Mouse (Mus musculus): ENCODE results near the gene Mrpl54. TPM values are rescaled to one million over a fixed set of nuclear protein-coding genes. Genes with fewer than 3 reads are reported as not detected.
A peak's percentile ranks its signal among the peaks of the same experiment; 100 is the strongest.
"Not testable (repeated sequence)": the region's sequence is repeated elsewhere in the genome, so short reads cannot be mapped to it uniquely, and the experiment has no call there.

Mrpl54 gene
- polyA plus RNA-seq, 1 experiment from 2014 or later: 249 TPM

GRCm38 (mm10) chr10:81221402-81222015 lies 45.2 kb downstream of the Mrpl54 start:
- Histone ChIP-seq H3K4me2 (ENCODE audit: low read depth, low read length) (no peak overlapping the region; the same call in 1 of the 2 replicates), H3K36me3 (ENCODE audit: control insufficient read depth, insufficient read depth, low read length) (no peaks in the 10 kb centered on the region), H3K9ac (ENCODE audit: low read depth, low read length) (0 out of 2 replicates have a peak overlapping the region, but pooled peaks have one; percentile 3), H3K4me3 (ENCODE audit: low read length) (no peak overlapping the region), H3K27ac (ENCODE audit: low read length) (peak overlapping the region; percentile 80), H3K4me1 (ENCODE audit: control insufficient read depth, insufficient read depth, low read length) (no peaks in the 10 kb centered on the region; the same call in 1 of the 2 replicates), H3K9me3 (ENCODE audit: control insufficient read depth, low read length) (no peaks in the 10 kb centered on the region), H3K27me3 (replicated peaks; ENCODE audit: control insufficient read depth, insufficient read depth, low read length) (no peaks in the 10 kb centered on the region)
- ATAC-seq: peak; percentile 88
- 77% methylated on average over 5 of the region's 5 CpGs for WGBS

GRCm38 (mm10) chr10:81217964-81218363 lies 48.8 kb downstream of the Mrpl54 start:
- H3K4me3 ChIP-seq (ENCODE audit: low read length): no peak overlapping the region
- no peak overlapping the region for H3K27ac ChIP-seq (ENCODE audit: low read length)
- ATAC-seq: peak; percentile 55
- no peaks in the 10 kb centered on the region for H3K36me3 ChIP-seq (ENCODE audit: control insufficient read depth, insufficient read depth, low read length)
- no peak overlapping the region for H3K9ac ChIP-seq (ENCODE audit: low read depth, low read length)
- no peaks in the 10 kb centered on the region for H3K9me3 ChIP-seq (ENCODE audit: control insufficient read depth, low read length)
- no peak overlapping the region for H3K4me2 ChIP-seq (ENCODE audit: low read depth, low read length)
- 27% methylated on average over 7 of the region's 7 CpGs for WGBS
- H3K4me1 ChIP-seq (ENCODE audit: control insufficient read depth, insufficient read depth, low read length): no peaks in the 10 kb centered on the region; the same call in 1 of the 2 replicates
- H3K27me3 ChIP-seq (replicated peaks; ENCODE audit: control insufficient read depth, insufficient read depth, low read length): no peaks in the 10 kb centered on the region

- not testable (repeated sequence) for H3K9ac ChIP-seq (ENCODE audit: low read depth, low read length)
These were observed 49.5 kb downstream of the Mrpl54 start for GRCm38 (mm10) chr10:81217267-81217666.

GRCm38 (mm10) chr10:81216810-81217209 lies 49.9 kb downstream of the Mrpl54 start:
- no peak overlapping the region for H3K9ac ChIP-seq (ENCODE audit: low read depth, low read length)
- 86% methylated on average over 6 of the region's 6 CpGs for WGBS
- H3K4me1 ChIP-seq (ENCODE audit: control insufficient read depth, insufficient read depth, low read length): no peaks in the 10 kb centered on the region; the same call in 1 of the 2 replicates
- no peaks in the 10 kb centered on the region for H3K9me3 ChIP-seq (ENCODE audit: control insufficient read depth, low read length)
- ATAC-seq: no peak
- no peak overlapping the region for H3K27ac ChIP-seq (ENCODE audit: low read length)
- no peaks in the 10 kb centered on the region for H3K36me3 ChIP-seq (ENCODE audit: control insufficient read depth, insufficient read depth, low read length)
- no peak overlapping the region for H3K4me3 ChIP-seq (ENCODE audit: low read length)
- H3K4me2 ChIP-seq (ENCODE audit: low read depth, low read length): no peak overlapping the region
- H3K27me3 ChIP-seq (replicated peaks; ENCODE audit: control insufficient read depth, insufficient read depth, low read length): no peaks in the 10 kb centered on the region

More at GRCm38 (mm10) chr10:81217267-81217666, 49.5 kb downstream of the Mrpl54 start:
- H3K4me1 ChIP-seq (ENCODE audit: control insufficient read depth, insufficient read depth, low read length); H3K4me2 ChIP-seq (ENCODE audit: low read depth, low read length); H3K27me3 ChIP-seq (replicated peaks; ENCODE audit: control insufficient read depth, insufficient read depth, low read length); H3K36me3 ChIP-seq (ENCODE audit: control insufficient read depth, insufficient read depth, low read length); H3K4me3 ChIP-seq (ENCODE audit: low read length); ATAC-seq; H3K9me3 ChIP-seq (ENCODE audit: control insufficient read depth, low read length); H3K27ac ChIP-seq (ENCODE audit: low read length): not testable (repeated sequence)
- WGBS: 26% methylated on average over 1 of the region's 1 CpGs

- H3K4me1 ChIP-seq (ENCODE audit: control insufficient read depth, insufficient read depth, low read length): no peaks in the 10 kb centered on the region
- no peaks in the 10 kb centered on the region for H3K36me3 ChIP-seq (ENCODE audit: control insufficient read depth, insufficient read depth, low read length)
- no peak for ATAC-seq
- no peak overlapping the region for H3K4me3 ChIP-seq (ENCODE audit: low read length)
- H3K9me3 ChIP-seq (ENCODE audit: control insufficient read depth, low read length): no peaks in the 10 kb centered on the region
- no peak overlapping the region for H3K27ac ChIP-seq (ENCODE audit: low read length)
- H3K4me2 ChIP-seq (ENCODE audit: low read depth, low read length): no peak overlapping the region
- 88% methylated on average over 6 of the region's 6 CpGs for WGBS
- no peak overlapping the region for H3K9ac ChIP-seq (ENCODE audit: low read depth, low read length)
- H3K27me3 ChIP-seq (replicated peaks; ENCODE audit: control insufficient read depth, insufficient read depth, low read length): no peaks in the 10 kb centered on the region
These were observed 50.5 kb downstream of the Mrpl54 start for GRCm38 (mm10) chr10:81216260-81216659.

Small RNA genes within 50 kb of the gene (microRNA-seq; reads per million reads assigned to microRNA genes)
- gene Mir3057: 10.2 reads per million, percentile 22 among the genes with 10 or more reads in this experiment

Other genes with a start within 250 kb of the Mrpl54 start
- gene Diras1, start 241.3 kb downstream of the Mrpl54 start, polyA plus RNA-seq (2015; fragmentation: Nextera tagmentation; extraction: Ambion mirVana): 0.61 and 0.92 TPM in 2 replicates
- 18.1 and 18.9 TPM in 2 replicates for gene Slc39a3, start 229.5 kb downstream of the Mrpl54 start, polyA plus RNA-seq (2015; fragmentation: Nextera tagmentation; extraction: Ambion mirVana)
- 204 TPM in 2 replicates for gene Sgta, start 206.8 kb downstream of the Mrpl54 start, polyA plus RNA-seq (2015; fragmentation: Nextera tagmentation; extraction: Ambion mirVana)
- gene Thop1, start 196.9 kb downstream of the Mrpl54 start, polyA plus RNA-seq (2015; fragmentation: Nextera tagmentation; extraction: Ambion mirVana): 48.7 and 53.8 TPM in 2 replicates
- gene Creb3l3, start 168.1 kb downstream of the Mrpl54 start, polyA plus RNA-seq (2015; fragmentation: Nextera tagmentation; extraction: Ambion mirVana): 123 and 180 TPM in 2 replicates
- 214 and 225 TPM in 2 replicates for gene Map2k2, start 161.0 kb downstream of the Mrpl54 start, polyA plus RNA-seq (2015; fragmentation: Nextera tagmentation; extraction: Ambion mirVana)
- gene Zbtb7a, start 131.7 kb downstream of the Mrpl54 start, polyA plus RNA-seq (2015; fragmentation: Nextera tagmentation; extraction: Ambion mirVana): 46.2 and 47.4 TPM in 2 replicates
- 52.5 and 54.4 TPM in 2 replicates for gene Pias4, start 99.0 kb downstream of the Mrpl54 start, polyA plus RNA-seq (2015; fragmentation: Nextera tagmentation; extraction: Ambion mirVana)
- 526 and 531 TPM in 2 replicates for gene Eef2, start 90.3 kb downstream of the Mrpl54 start, polyA plus RNA-seq (2015; fragmentation: Nextera tagmentation; extraction: Ambion mirVana)
- gene Dapk3, start 83.9 kb downstream of the Mrpl54 start, polyA plus RNA-seq (2015; fragmentation: Nextera tagmentation; extraction: Ambion mirVana): 15.4 and 47.6 TPM in 2 replicates
- not detected in 2 replicates for gene 4930442H23Rik, start 83.1 kb downstream of the Mrpl54 start, polyA plus RNA-seq (2015; fragmentation: Nextera tagmentation; extraction: Ambion mirVana)
- 0.17 TPM in 1 of 2 replicates, not detected in the other for gene Nmrk2, start 64.9 kb downstream of the Mrpl54 start, polyA plus RNA-seq (2015; fragmentation: Nextera tagmentation; extraction: Ambion mirVana)
- 1.4 and 1.5 TPM in 2 replicates for gene Atcay, start 36.1 kb downstream of the Mrpl54 start, polyA plus RNA-seq (2015; fragmentation: Nextera tagmentation; extraction: Ambion mirVana)
- gene Zfr2, start 33.8 kb downstream of the Mrpl54 start, polyA plus RNA-seq (2015; fragmentation: Nextera tagmentation; extraction: Ambion mirVana): 7.1 and 8.0 TPM in 2 replicates
- 2.0 and 2.3 TPM in 2 replicates for gene Matk, start 14.0 kb downstream of the Mrpl54 start, polyA plus RNA-seq (2015; fragmentation: Nextera tagmentation; extraction: Ambion mirVana)
- 72.2 and 83.1 TPM in 2 replicates for gene Apba3, start within 50 bp of the Mrpl54 start, polyA plus RNA-seq (2015; fragmentation: Nextera tagmentation; extraction: Ambion mirVana)
- gene Tjp3, start 24.6 kb upstream of the Mrpl54 start, polyA plus RNA-seq (2015; fragmentation: Nextera tagmentation; extraction: Ambion mirVana): 53.2 and 56.6 TPM in 2 replicates
- gene Pip5k1c, start 26.0 kb upstream of the Mrpl54 start, polyA plus RNA-seq (2015; fragmentation: Nextera tagmentation; extraction: Ambion mirVana): 35.4 and 40.5 TPM in 2 replicates
- 28.7 and 29.0 TPM in 2 replicates for gene Cactin, start 54.2 kb upstream of the Mrpl54 start, polyA plus RNA-seq (2015; fragmentation: Nextera tagmentation; extraction: Ambion mirVana)
- 21.2 and 21.3 TPM in 2 replicates for gene Tbxa2r, start 61.8 kb upstream of the Mrpl54 start, polyA plus RNA-seq (2015; fragmentation: Nextera tagmentation; extraction: Ambion mirVana)
- gene Gipc3, start 76.3 kb upstream of the Mrpl54 start, polyA plus RNA-seq (2015; fragmentation: Nextera tagmentation; extraction: Ambion mirVana): 0.06 and 0.12 TPM in 2 replicates
- gene Hmg20b, start 83.5 kb upstream of the Mrpl54 start, polyA plus RNA-seq (2015; fragmentation: Nextera tagmentation; extraction: Ambion mirVana): 69.0 and 71.4 TPM in 2 replicates
- 21.6 and 32.4 TPM in 2 replicates for gene Mfsd12, start 90.6 kb upstream of the Mrpl54 start, polyA plus RNA-seq (2015; fragmentation: Nextera tagmentation; extraction: Ambion mirVana)
- gene 4930404N11Rik, start 98.9 kb upstream of the Mrpl54 start, polyA plus RNA-seq (2015; fragmentation: Nextera tagmentation; extraction: Ambion mirVana): 1.4 and 2.7 TPM in 2 replicates
- gene Fzr1, start 111.6 kb upstream of the Mrpl54 start, polyA plus RNA-seq (2015; fragmentation: Nextera tagmentation; extraction: Ambion mirVana): 73.2 and 78.7 TPM in 2 replicates
- gene Dohh, start 117.5 kb upstream of the Mrpl54 start, polyA plus RNA-seq (2015; fragmentation: Nextera tagmentation; extraction: Ambion mirVana): 102 and 109 TPM in 2 replicates
- gene Gm48551, start 117.5 kb upstream of the Mrpl54 start, polyA plus RNA-seq (2015; fragmentation: Nextera tagmentation; extraction: Ambion mirVana): 2.9 and 3.7 TPM in 2 replicates
- gene Gm48552, start 122.1 kb upstream of the Mrpl54 start, polyA plus RNA-seq (2015; fragmentation: Nextera tagmentation; extraction: Ambion mirVana): 0.55 and 1.8 TPM in 2 replicates
- gene Smim24, start 126.1 kb upstream of the Mrpl54 start, polyA plus RNA-seq (2015; fragmentation: Nextera tagmentation; extraction: Ambion mirVana): 426 and 504 TPM in 2 replicates
- gene Nfic, start 188.7 kb upstream of the Mrpl54 start, polyA plus RNA-seq (2015; fragmentation: Nextera tagmentation; extraction: Ambion mirVana): 49.8 and 55.8 TPM in 2 replicates
- 1.4 and 1.5 TPM in 2 replicates for gene Celf5, start 215.8 kb upstream of the Mrpl54 start, polyA plus RNA-seq (2015; fragmentation: Nextera tagmentation; extraction: Ambion mirVana)
- 126 and 137 TPM in 2 replicates for gene Ncln, start 229.5 kb upstream of the Mrpl54 start, polyA plus RNA-seq (2015; fragmentation: Nextera tagmentation; extraction: Ambion mirVana)
- 0.86 and 0.99 TPM in 2 replicates for gene S1pr4, start 233.2 kb upstream of the Mrpl54 start, polyA plus RNA-seq (2015; fragmentation: Nextera tagmentation; extraction: Ambion mirVana)

Data from intestine, embryonic 16.5 days (tissue).